Mouse (Mus musculus): ENCODE measurements around the gene Trim63.
"Not testable (repeated sequence)": the region's sequence is repeated elsewhere in the genome, so short reads cannot be mapped to it uniquely, and the experiment has no call there.

The Trim63 gene

DNA sequence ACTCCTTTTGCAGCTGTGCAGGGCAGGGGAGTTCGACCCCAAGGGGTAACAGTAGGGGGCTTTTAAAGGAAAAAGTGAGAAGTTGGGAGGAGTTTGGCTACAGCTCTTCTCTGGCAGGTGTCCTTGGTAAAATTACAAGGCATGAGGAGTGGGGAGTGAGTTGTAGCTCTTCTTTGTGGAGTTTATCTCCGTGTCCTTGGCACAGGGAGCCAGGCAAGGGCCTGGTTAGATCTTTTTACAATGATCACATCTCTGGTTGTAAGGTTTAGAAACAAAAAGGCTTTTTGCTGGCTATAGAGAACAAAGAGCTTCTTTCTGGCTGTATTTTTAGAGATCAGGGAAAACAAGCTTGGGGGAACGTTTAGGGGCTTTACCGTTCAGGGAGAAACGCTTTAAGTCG, 26.3 kb downstream of the Trim63 start:
- DNase-seq (ENCODE audit: low read depth, low spot score): not testable (repeated sequence)

- no peak for DNase-seq (ENCODE audit: low read depth, low spot score)
Observed at GRCm38 (mm10) chr4:134342213-134342779, 27.4 kb downstream of the Trim63 start.

- DNase-seq (ENCODE audit: low read depth, low spot score): no peak
Observed at GRCm38 (mm10) chr4:134343071-134344031, 28.4 kb downstream of the Trim63 start, which contains the start of gene Slc30a2. Slc30a2 (plus strand) TSS chr4:134343181.

GRCm38 (mm10) chr4:134344620-134345019, 29.7 kb downstream of the Trim63 start:
- no peak for DNase-seq (ENCODE audit: low read depth, low spot score)

- no peak for DNase-seq (ENCODE audit: low read depth, low spot score)
Observed at GRCm38 (mm10) chr4:134345802-134346201, 30.9 kb downstream of the Trim63 start.

- DNase-seq (ENCODE audit: low read depth, low spot score): no peak
Observed at GRCm38 (mm10) chr4:134348078-134348477, 33.2 kb downstream of the Trim63 start.

- DNase-seq (ENCODE audit: low read depth, low spot score): no peak
Observed at GRCm38 (mm10) chr4:134348545-134348944, 33.6 kb downstream of the Trim63 start.

DNA sequence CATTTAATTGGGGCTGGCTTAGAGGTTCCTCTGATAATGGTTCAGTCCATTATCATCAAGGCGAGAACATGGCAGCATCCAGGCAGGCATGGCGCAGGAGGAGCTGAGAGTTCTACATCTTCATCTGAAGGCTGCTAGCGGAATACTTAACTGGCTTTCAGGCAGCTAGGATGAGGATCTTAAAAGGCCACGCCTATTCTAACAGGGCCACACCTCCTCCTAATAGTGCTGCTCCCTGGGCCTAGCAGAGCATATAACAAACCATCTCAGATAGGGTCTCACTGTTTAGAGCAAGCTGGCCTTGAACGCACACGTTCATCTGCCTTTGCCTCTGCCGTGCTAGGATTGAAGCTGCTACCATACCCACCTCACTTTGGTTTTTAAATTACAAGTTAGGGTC, 34.9 kb downstream of the Trim63 start:
- no peak for DNase-seq (ENCODE audit: low read depth, low spot score)

DNA sequence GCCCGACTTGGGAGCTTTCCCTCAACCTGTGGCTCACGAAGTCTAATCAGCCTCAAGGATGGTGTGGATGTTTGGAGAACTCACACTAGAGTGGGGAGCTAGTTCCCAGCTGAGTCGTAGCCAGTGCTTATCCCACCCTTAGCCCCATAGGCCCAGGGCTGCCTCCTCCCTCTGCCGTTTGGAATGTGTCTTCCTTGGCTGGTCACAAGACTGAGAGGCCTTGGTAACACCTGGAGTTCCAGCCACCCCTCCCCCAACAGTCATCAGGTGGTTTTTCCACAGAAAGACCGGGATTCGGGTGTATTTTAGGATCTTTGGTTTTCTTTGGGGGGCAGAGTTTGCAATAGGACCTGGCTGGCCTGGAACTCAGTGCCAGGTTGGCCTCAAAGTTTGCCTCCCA, 35.7 kb downstream of the Trim63 start:
- DNase-seq (ENCODE audit: low read depth, low spot score): no peak

- no peak for DNase-seq (ENCODE audit: low read depth, low spot score)
Observed at GRCm38 (mm10) chr4:134351329-134352260, 36.7 kb downstream of the Trim63 start.

DNA sequence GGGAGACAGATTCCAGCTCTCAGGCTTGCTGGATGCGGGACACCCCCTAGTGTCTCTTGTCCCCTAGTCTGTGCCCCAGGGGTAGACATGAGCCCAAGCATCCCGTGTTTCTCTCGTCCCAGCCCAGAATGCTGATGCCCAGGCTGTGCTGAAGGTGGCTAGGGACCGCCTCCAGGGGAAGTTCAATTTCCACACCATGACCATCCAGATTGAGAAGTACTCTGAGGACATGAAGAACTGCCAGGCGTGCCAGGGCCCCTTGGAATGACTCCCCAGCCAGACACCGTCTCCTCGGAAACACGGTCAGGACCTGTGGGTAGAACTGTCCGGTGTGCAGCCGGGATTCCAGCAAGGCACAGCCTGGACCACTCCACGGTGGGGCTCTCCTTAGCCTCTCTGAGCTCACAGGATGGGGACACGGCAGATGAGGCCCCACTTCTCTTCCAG, 37.4 kb downstream of the Trim63 start:
- no peak for DNase-seq (ENCODE audit: low read depth, low spot score)

- no peak for DNase-seq (ENCODE audit: low read depth, low spot score)
Observed at GRCm38 (mm10) chr4:134352929-134353328, 38.0 kb downstream of the Trim63 start.

DNA sequence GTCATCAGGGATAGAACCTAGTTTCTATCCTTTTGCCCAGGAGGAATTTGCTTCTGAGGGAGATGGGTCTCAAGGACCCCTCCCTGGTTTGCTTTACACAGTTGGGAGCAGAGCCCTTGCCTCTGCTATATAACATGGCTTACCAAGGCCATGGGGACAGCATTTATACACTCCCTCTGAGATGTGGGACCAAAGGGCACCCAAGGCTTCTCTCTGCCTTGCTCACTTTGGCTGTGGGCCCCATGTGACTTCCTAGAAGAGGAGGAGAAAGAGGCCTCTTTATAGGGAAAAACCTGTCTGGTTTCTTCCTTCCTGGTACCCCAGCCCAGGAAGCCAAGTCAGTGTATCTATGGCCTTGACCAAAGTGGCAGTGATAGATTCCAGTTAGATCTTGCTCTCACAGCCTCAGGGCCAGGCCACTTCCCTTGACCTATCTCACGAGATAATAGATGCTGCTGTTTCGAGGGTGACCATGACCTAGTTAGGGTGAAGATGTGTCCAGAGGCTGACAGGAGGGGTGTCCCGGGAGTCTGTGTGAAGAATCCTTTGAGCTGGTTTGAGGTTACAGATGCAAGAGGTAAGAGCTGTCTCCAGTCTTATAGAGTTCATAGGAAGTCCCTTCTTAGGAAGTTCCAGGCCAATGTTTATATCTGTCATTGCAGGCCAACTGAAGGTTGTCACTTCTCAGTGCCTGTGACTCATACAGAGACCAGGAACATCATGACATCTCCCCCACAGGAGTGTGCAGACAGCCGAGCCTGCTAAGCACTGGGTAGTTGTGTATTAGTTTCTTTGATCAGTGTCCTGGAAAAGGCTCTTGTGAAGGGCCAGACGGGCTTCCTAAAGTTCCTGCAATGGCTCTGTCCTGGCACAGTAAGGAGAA, 38.8 kb downstream of the Trim63 start:
- no peak for DNase-seq (ENCODE audit: low read depth, low spot score)

DNA sequence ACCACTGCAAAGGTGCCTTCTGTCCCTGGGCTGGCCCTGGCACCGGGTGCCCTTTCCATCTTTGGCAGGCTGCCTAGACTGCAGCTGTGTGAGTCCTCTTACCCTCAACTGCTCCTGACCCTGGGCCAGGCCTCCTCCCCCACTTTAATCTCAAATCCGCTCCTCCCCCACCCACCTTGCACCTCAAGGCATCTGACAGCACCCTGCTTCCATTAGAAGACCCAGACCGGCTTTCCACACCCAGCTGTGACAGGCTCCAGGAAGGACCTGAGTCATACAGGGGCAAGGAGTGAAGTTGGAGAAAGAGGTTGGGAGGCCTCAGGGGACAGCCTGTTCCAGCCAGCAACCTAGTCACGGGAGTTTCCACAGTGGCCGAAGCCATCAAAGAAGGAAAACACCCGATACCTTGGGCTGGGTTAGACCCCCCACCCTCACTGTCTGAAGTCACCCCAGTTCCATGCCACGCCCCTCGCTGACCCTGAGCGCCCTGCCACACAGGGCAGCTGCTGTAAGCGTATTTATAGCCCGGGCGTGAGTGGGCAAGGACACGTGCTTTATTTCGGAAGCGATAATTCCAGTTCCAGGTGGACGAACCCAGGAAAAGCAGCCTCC, 41.0 kb downstream of the Trim63 start:
- no peak for DNase-seq (ENCODE audit: low read depth, low spot score)

GRCm38 (mm10) chr4:134356591-134357460, 41.9 kb downstream of the Trim63 start:
- DNase-seq (ENCODE audit: low read depth, low spot score): peak; percentile 48

DNA sequence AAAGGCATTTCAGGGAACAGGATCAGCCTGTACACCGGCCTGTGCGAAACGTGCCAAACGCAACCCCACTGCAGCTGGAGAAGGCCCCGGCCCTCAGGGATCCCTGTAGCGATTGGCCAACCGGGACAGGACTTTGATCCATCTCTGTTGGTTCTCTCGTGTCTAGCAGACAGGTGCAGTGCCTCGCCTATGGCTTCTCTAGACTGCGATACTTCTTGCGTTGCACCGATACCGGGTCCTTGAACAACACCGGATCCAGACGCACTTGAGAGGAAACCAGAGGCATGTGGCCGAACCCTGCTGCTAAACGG, 42.5 kb downstream of the Trim63 start:
- DNase-seq (ENCODE audit: low read depth, low spot score): no peak

- DNase-seq (ENCODE audit: low read depth, low spot score): no peak
Observed at GRCm38 (mm10) chr4:134359649-134360048, 44.7 kb downstream of the Trim63 start.

- DNase-seq (ENCODE audit: low read depth, low spot score): peak; percentile 50
Observed at GRCm38 (mm10) chr4:134361215-134361614, 46.3 kb downstream of the Trim63 start.

GRCm38 (mm10) chr4:134362124-134362523, 47.2 kb downstream of the Trim63 start:
- no peak for DNase-seq (ENCODE audit: low read depth, low spot score)

All from forelimb bud, embryonic 11.5 days (tissue).